8 mouse cellular contexts compared by ENCODE assay signal in the genomic region with DNA sequence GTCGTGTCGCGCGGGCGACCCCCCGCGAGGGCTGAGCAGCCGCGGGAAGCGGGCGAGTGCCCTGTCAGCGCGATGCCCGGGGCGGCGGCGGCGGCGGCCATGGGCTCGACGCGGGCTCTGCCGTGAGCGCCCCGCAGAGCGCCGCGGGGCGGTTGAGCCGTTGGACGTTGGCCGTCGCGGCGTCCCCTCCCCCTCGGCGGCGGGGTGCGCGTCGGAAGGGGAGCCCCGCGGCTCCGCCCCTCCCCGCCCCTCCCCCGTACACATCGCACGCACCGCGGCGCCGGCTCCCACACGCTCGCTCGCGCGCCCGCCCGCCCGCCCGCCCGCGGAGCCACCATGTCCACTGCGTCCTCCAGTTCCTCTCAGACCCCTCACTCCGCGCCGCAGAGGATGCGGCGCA. TPM values are rescaled to one million over a fixed set of nuclear protein-coding genes. Genes with fewer than 3 reads are reported as not detected.
DNase-seq lines count a peak whose midpoint lies in the region; ATAC-seq and TF ChIP-seq lines count a peak whose summit lies in the region.

A gene (plus strand): TSS at position 50 of the 400 bp plus-strand sequence.

- intact Hi-C loops in gastrocnemius, postnatal 14 days (cut with DNase I; ENCODE audit: low total_unique reads), result no loop called here

- H3K9me3 ChIP-seq in midbrain, embryonic 16.5 days (replicated peaks; ENCODE audit: control insufficient read depth, low read length, poor library complexity, severe bottlenecking), result no peaks in the 10 kb centered on the region

- ATAC-seq in midbrain, embryonic 16.5 days, result peak; percentile 87

- peaks cover 7% of the 10 kb centered on the region; the same call in 1 of the 2 replicates for H3K4me1 ChIP-seq in liver, adult 2 months (ENCODE audit: control insufficient read depth, insufficient read depth, low read length)
- H3K4me1 ChIP-seq in midbrain, embryonic 16.5 days (ENCODE audit: control insufficient read depth, insufficient read depth, low read length), result peaks cover 27% of the 10 kb centered on the region

- peak within 1 kb of the TSS; percentile 95 for H3K27ac ChIP-seq in liver, adult 2 months (replicated peaks; ENCODE audit: insufficient read depth, low read depth, low read length)
- peak within 1 kb of the TSS; percentile 100 for H3K27ac ChIP-seq in midbrain, embryonic 16.5 days (ENCODE audit: low read length)

- peak; percentile 58 to 70 for DNase-seq in layer of hippocampus, adult 18-20 months (ENCODE audit: low spot score in 2 of 2)
- no peak for DNase-seq in layer of hippocampus, adult 11-12 months (ENCODE audit: low spot score)
- peak; percentile 52 for DNase-seq in c-Kit-positive CD71-positive TER-119-positive erythroid progenitor cells, embryonic 14.5 days (ENCODE audit: low spot score)
- peak; percentile 73 for DNase-seq in gastrocnemius, postnatal 14 days
- DNase-seq in kidney, adult 9 months, result peak; percentile 58
- peak; percentile 30 for DNase-seq in liver, adult 2 months (ENCODE audit: extremely low read depth, low read depth, low spot score)
- DNase-seq in splenic B cell, adult 2 months (ENCODE audit: low read depth, low spot score), result peak; percentile 89

- no peak for TF ChIP-seq POLR2A in liver, adult 2 months (IDR thresholded peaks at IDR 0.05; ENCODE audit: extremely low read depth, insufficient read depth, low read length)

- no peaks in the 10 kb centered on the region for H3K27me3 ChIP-seq in liver, adult 2 months (ENCODE audit: control insufficient read depth, insufficient read depth, low read length)
- H3K27me3 ChIP-seq in midbrain, embryonic 16.5 days (ENCODE audit: control insufficient read depth, insufficient read depth, low read depth, low read length), result no peaks in the 10 kb centered on the region
- H3K27me3 ChIP-seq in splenic B cell, adult 2 months (ENCODE audit: control insufficient read depth, insufficient read depth, low read length, poor library complexity, severe bottlenecking), result no peaks in the 10 kb centered on the region

- H3K4me2 ChIP-seq in midbrain, embryonic 16.5 days (ENCODE audit: low read length), result peak within 1 kb of the TSS; percentile 91

- peaks cover 6% of the 10 kb centered on the region; the same call in 1 of the 2 replicates for H3K79me2 ChIP-seq in liver, adult 2 months (ENCODE audit: control insufficient read depth, insufficient read depth, low read length)

- TF ChIP-seq CTCF in liver, adult 2 months (IDR thresholded peaks at IDR 0.05; ENCODE audit: low read depth, low read length), result no peak

- H3K36me3 ChIP-seq in liver, adult 2 months (ENCODE audit: control insufficient read depth, insufficient read depth, low read length), result no peaks in the 10 kb centered on the region; the same call in 1 of the 2 replicates
- H3K36me3 ChIP-seq in midbrain, embryonic 16.5 days (ENCODE audit: control insufficient read depth, insufficient read depth, low read length), result no peaks in the 10 kb centered on the region
- no peaks in the 10 kb centered on the region for H3K36me3 ChIP-seq in splenic B cell, adult 2 months (ENCODE audit: control insufficient read depth, insufficient read depth, low read length, poor library complexity, severe bottlenecking)

- H3K9ac ChIP-seq in liver, adult 2 months (ENCODE audit: low read depth, low read length), result peak within 1 kb of the TSS; percentile 98
- peak within 1 kb of the TSS; percentile 88 for H3K9ac ChIP-seq in midbrain, embryonic 16.5 days (ENCODE audit: low read depth, low read length)

- WGBS in liver, adult 2 months, result 1% methylated on average over 24 of the region's 69 CpGs
- WGBS in midbrain, embryonic 16.5 days, result 0% methylated on average over 20 of the region's 69 CpGs

- H3K4me3 ChIP-seq in liver, adult 2 months (ENCODE audit: insufficient read depth, low read depth, low read length), result peak within 1 kb of the TSS; percentile 80
- peak within 1 kb of the TSS; percentile 83 for H3K4me3 ChIP-seq in midbrain, embryonic 16.5 days (ENCODE audit: low read depth, low read length)

RNA-seq across cellular contexts. Expression of the gene that starts here (rescaled TPM):
- 100 to 1,000 TPM; 110 to 116 TPM for total RNA-seq in layer of hippocampus, adult 18-20 months (2021)
- 10 to 100 TPM in 1 of 2 experiments, 1 to 10 TPM in 1; 9.9 to 10.5 TPM for total RNA-seq in gastrocnemius, postnatal 14 days (2021)
- 2.1 and 3.2 TPM in 2 replicates for total RNA-seq in liver, adult 2 months (2014; rRNA removed)
- 1.5 and 2.6 TPM in 2 replicates for polyA plus RNA-seq in liver, adult 2 months (2012; rRNA removed)
- polyA plus RNA-seq in midbrain, embryonic 16.5 days (2015; fragmentation: Nextera tagmentation; extraction: Ambion mirVana), result 4.8 and 7.1 TPM in 2 replicates

Comparison
In these comparisons a context has a peak if more than half of its experiments do, and no peak if none do; other contexts are left out.
1. RNA of the gene that starts here (total RNA-seq): 110 to 116 TPM in layer of hippocampus, adult 18-20 months; 9.9 to 10.5 TPM in gastrocnemius, postnatal 14 days and 2.1 to 3.2 TPM in liver, adult 2 months; every median in the first group is over 4 times any median in the second.